Mouse (Mus musculus) liver, embryonic 11.5 days (tissue): ENCODE data around the gene Snx33. TPM values are rescaled to one million over a fixed set of nuclear protein-coding genes. Genes with fewer than 3 reads are reported as not detected.

Experiments
- ATAC-seq: fragments of 200-750 bp; cut with Nextera tagmentation; replicated peaks from 2 replicates; pipeline ENCODE4 v1.8.0; 2017; ENCODE audit warnings: moderate number of reproducible peaks, mild to moderate bottlenecking, moderate TSS enrichment, moderate library complexity; ENCODE audit not compliant: low FRiP score
- DNase-seq: peaks from one replicate; pipeline ENCODE4 v3.0.0-alpha.2; 2017; ENCODE audit warnings: low spot score
- H3K27ac ChIP-seq: fragments of 300-500 bp; sonication (generic); 2 replicates; pipeline ENCODE4 v1.5.1; 2014; ENCODE audit warnings: mild to moderate bottlenecking, low read depth, low read length, control low read depth
- H3K27me3 ChIP-seq: fragments of 300-500 bp; sonication (generic); replicated peaks from 2 replicates; pipeline ENCODE4 v1.6.1; 2014; ENCODE audit warnings: low read length, mixed read lengths; ENCODE audit not compliant: control insufficient read depth, insufficient read depth
- H3K36me3 ChIP-seq: fragments of 300-500 bp; sonication (generic); 2 replicates; pipeline ENCODE4 v1.6.1; 2014; ENCODE audit warnings: mild to moderate bottlenecking, low read length, moderate library complexity, mixed read lengths; ENCODE audit not compliant: control insufficient read depth, insufficient read depth
- H3K4me1 ChIP-seq: fragments of 300-500 bp; sonication (generic); replicated peaks from 2 replicates; pipeline ENCODE4 v1.6.1; 2014; ENCODE audit warnings: low read length, mixed read lengths; ENCODE audit not compliant: control insufficient read depth, insufficient read depth
- H3K4me2 ChIP-seq: fragments of 300-500 bp; sonication (generic); 2 replicates; pipeline ENCODE4 v1.6.1; 2014; ENCODE audit warnings: mild to moderate bottlenecking, control low read depth, moderate library complexity
- H3K4me3 ChIP-seq: fragments of 300-500 bp; sonication (generic); 2 replicates; pipeline ENCODE4 v1.5.1; 2014; ENCODE audit warnings: low read depth, low read length, control low read depth
- H3K9ac ChIP-seq: fragments of 300-500 bp; sonication (generic); 2 replicates; pipeline ENCODE4 v1.6.1; 2014; ENCODE audit warnings: low read depth, low read length, control low read depth
- H3K9me3 ChIP-seq: fragments of 300-500 bp; sonication (generic); 2 replicates; pipeline ENCODE4 v1.6.1; 2016; ENCODE audit warnings: low read length, inconsistent platforms, mixed read lengths; ENCODE audit not compliant: control insufficient read depth
- WGBS: fragments of 180-500 bp; shearing (Covaris S2); extraction: QIAGEN DNeasy Blood & Tissue Kit; methylation state at CpG from one replicate; pipeline ENCODE4 v1.1.7; 2014; 5-methylcytosine and 5-hydroxymethylcytosine counted together
- polyA plus RNA-seq: library from polyadenylated mRNA; unstranded; fragments of >200 nt; fragmentation: Nextera tagmentation; extraction: Ambion mirVana; gene quantifications from 2 replicates; pipeline ENCODE4 v1.2.1, GENCODE M21; 2014

Gene Snx33
- polyA plus RNA-seq, 1 experiment from 2014 or later: 3.9 TPM

- Histone ChIP-seq H3K4me3 (no peak overlapping the region), H3K9me3 (no peaks in the 10 kb centered on the region), H3K36me3 (no peaks in the 10 kb centered on the region; the same call in 1 of the 2 replicates), H3K4me2 (no peak overlapping the region), H3K4me1 (no peaks in the 10 kb centered on the region), H3K27ac (no peak overlapping the region), H3K27me3 (no peaks in the 10 kb centered on the region; the same call in 1 of the 2 replicates), H3K9ac (no peak overlapping the region)
- ATAC-seq (no peak), DNase-seq (no peak)
- 65% methylated on average over 4 of the region's 4 CpGs for WGBS
Observed at GRCm38 (mm10) chr9:56882283-56882682, 45.9 kb downstream of the Snx33 start.

- Histone ChIP-seq H3K4me1 (no peaks in the 10 kb centered on the region), H3K4me2 (no peak overlapping the region), H3K27ac (no peak overlapping the region), H3K4me3 (no peak overlapping the region), H3K36me3 (no peaks in the 10 kb centered on the region), H3K9me3 (no peaks in the 10 kb centered on the region), H3K9ac (no peak overlapping the region), H3K27me3 (no peaks in the 10 kb centered on the region; the same call in 1 of the 2 replicates)
- DNase-seq: no peak
- no peak for ATAC-seq
- WGBS: 78% methylated on average over 3 of the region's 3 CpGs
Observed at GRCm38 (mm10) chr9:56881539-56882082, 46.6 kb downstream of the Snx33 start.

- H3K4me1 ChIP-seq: no peaks in the 10 kb centered on the region
- H3K27ac ChIP-seq: no peak overlapping the region
- no peaks in the 10 kb centered on the region; the same call in 1 of the 2 replicates for H3K27me3 ChIP-seq
- H3K9ac ChIP-seq: no peak overlapping the region
- H3K4me3 ChIP-seq: no peak overlapping the region
- no peak overlapping the region for H3K4me2 ChIP-seq
- H3K9me3 ChIP-seq: no peaks in the 10 kb centered on the region
- ATAC-seq (no peak), DNase-seq (no peak)
- no peaks in the 10 kb centered on the region for H3K36me3 ChIP-seq
- 60% methylated on average over 9 of the region's 9 CpGs for WGBS
Observed at GRCm38 (mm10) chr9:56880790-56881189, 47.4 kb downstream of the Snx33 start.

GRCm38 (mm10) chr9:56877284-56877683, 50.9 kb downstream of the Snx33 start:
- H3K9ac ChIP-seq: no peak overlapping the region
- WGBS: 68% methylated on average over 5 of the region's 5 CpGs
- H3K4me1 ChIP-seq: no peaks in the 10 kb centered on the region

GRCm38 (mm10) chr9:56876784-56877183, 51.4 kb downstream of the Snx33 start:
- Histone ChIP-seq H3K4me1 (no peaks in the 10 kb centered on the region), H3K36me3 (no peaks in the 10 kb centered on the region), H3K9ac (no peak overlapping the region), H3K27me3 (no peaks in the 10 kb centered on the region; the same call in 1 of the 2 replicates), H3K27ac (no peak overlapping the region), H3K4me3 (no peak overlapping the region), H3K9me3 (no peaks in the 10 kb centered on the region), H3K4me2 (no peak overlapping the region)
- no peak for ATAC-seq
- 60% methylated on average over 9 of the region's 9 CpGs for WGBS
- DNase-seq: no peak

More at GRCm38 (mm10) chr9:56877284-56877683, 50.9 kb downstream of the Snx33 start:
- Histone ChIP-seq H3K27ac (no peak overlapping the region), H3K4me3 (no peak overlapping the region), H3K27me3 (no peaks in the 10 kb centered on the region; the same call in 1 of the 2 replicates), H3K36me3 (no peaks in the 10 kb centered on the region), H3K4me2 (no peak overlapping the region), H3K9me3 (no peaks in the 10 kb centered on the region)
- ATAC-seq (no peak), DNase-seq (no peak)

GRCm38 (mm10) chr9:56873097-56873496, 55.1 kb downstream of the Snx33 start:
- Histone ChIP-seq H3K4me2 (no peak overlapping the region), H3K27me3 (no peaks in the 10 kb centered on the region), H3K4me3 (no peak overlapping the region), H3K27ac (no peak overlapping the region), H3K36me3 (no peaks in the 10 kb centered on the region), H3K9ac (no peak overlapping the region), H3K9me3 (no peaks in the 10 kb centered on the region), H3K4me1 (no peaks in the 10 kb centered on the region)
- 64% methylated on average over 1 of the region's 1 CpGs for WGBS
- ATAC-seq (no peak), DNase-seq (no peak)

- Histone ChIP-seq H3K4me2 (no peak overlapping the region), H3K27ac (no peak overlapping the region), H3K27me3 (no peaks in the 10 kb centered on the region), H3K9ac (no peak overlapping the region), H3K36me3 (no peaks in the 10 kb centered on the region), H3K4me1 (no peaks in the 10 kb centered on the region), H3K9me3 (no peaks in the 10 kb centered on the region), H3K4me3 (no peak overlapping the region)
- ATAC-seq: no peak
- no peak for DNase-seq
- WGBS: 75% methylated on average over 5 of the region's 5 CpGs
Observed at GRCm38 (mm10) chr9:56872105-56872903, 55.9 kb downstream of the Snx33 start.

GRCm38 (mm10) chr9:56871191-56871590, 57.0 kb downstream of the Snx33 start:
- Histone ChIP-seq H3K4me2 (no peak overlapping the region), H3K9ac (no peak overlapping the region), H3K27ac (no peak overlapping the region), H3K36me3 (no peaks in the 10 kb centered on the region), H3K4me1 (no peaks in the 10 kb centered on the region), H3K9me3 (no peaks in the 10 kb centered on the region), H3K4me3 (no peak overlapping the region), H3K27me3 (peaks cover 3% of the 10 kb centered on the region; the same call in 1 of the 2 replicates)
- WGBS: 29% methylated on average over 5 of the region's 5 CpGs
- DNase-seq (no peak), ATAC-seq (no peak)

GRCm38 (mm10) chr9:56870778-56871177, 57.4 kb downstream of the Snx33 start:
- 39% methylated on average over 10 of the region's 10 CpGs for WGBS
- Histone ChIP-seq H3K36me3 (no peaks in the 10 kb centered on the region), H3K9me3 (no peaks in the 10 kb centered on the region), H3K4me3 (no peak overlapping the region), H3K4me1 (no peaks in the 10 kb centered on the region), H3K27me3 (peaks cover 7% of the 10 kb centered on the region; the same call in 1 of the 2 replicates), H3K27ac (no peak overlapping the region), H3K9ac (no peak overlapping the region), H3K4me2 (no peak overlapping the region)
- DNase-seq: no peak
- ATAC-seq: no peak
